Mouse (Mus musculus): ENCODE measurements around the gene Fbxl5. TPM values are rescaled to one million over a fixed set of nuclear protein-coding genes. Genes with fewer than 3 reads are reported as not detected.

The Fbxl5 gene
- total and polyA plus RNA-seq, 3 experiments = 20.9 to 45.3 (median 28.1) TPM

GRCm38 (mm10) chr5:43781977-43782930, 39.2 kb downstream of the Fbxl5 start (continued):
- TF ChIP-seq IRF4 (IDR thresholded peaks at IDR 0.05; ENCODE audit: low read depth, low read length) (no peak), MYC (IDR thresholded peaks at IDR 0.05; ENCODE audit: low read depth, low read length) (peak; percentile 76; the same call in 1 of the 2 replicates), RAD21 (IDR thresholded peaks at IDR 0.05; ENCODE audit: low read depth, low read length) (no peak), MAX (IDR thresholded peaks at IDR 0.05; ENCODE audit: low read length) (peak; percentile 68; the same call in 1 of the 2 replicates), HCFC1 (IDR thresholded peaks at IDR 0.05; ENCODE audit: low read depth, low read length) (no peak; the same call in 1 of the 2 replicates), MXI1 (IDR thresholded peaks at IDR 0.05; ENCODE audit: low read depth, low read length) (no peak; the same call in 1 of the 2 replicates), KAT2A (IDR thresholded peaks at IDR 0.05; ENCODE audit: insufficient replicate concordance, low read length) (no peak)

- Histone ChIP-seq H3K9ac (ENCODE audit: insufficient read depth, low read depth) (peak overlapping the region; percentile 89), H3K9me3 (replicated peaks; ENCODE audit: low read length) (no peaks in the 10 kb centered on the region), H3K4me2 (ENCODE audit: insufficient read depth, low read depth, poor library complexity, severe bottlenecking) (peak overlapping the region; percentile 67), H3K27ac (ENCODE audit: insufficient read depth, low read depth) (peak overlapping the region; percentile 53; the same call in 1 of the 2 replicates), H3K4me3 (replicated peaks in 1 of 3; ENCODE audit: low read depth in 2 of 3, low read length in 2 of 3, poor library complexity in 1 of 3) (peak overlapping the region; percentile 78 to 94 (median 94)), H3K79me2 (replicated peaks; ENCODE audit: control insufficient read depth, extremely low read depth, insufficient read depth, poor library complexity, severe bottlenecking) (peaks cover 29% of the 10 kb centered on the region), H3K27me3 (replicated peaks) (no peaks in the 10 kb centered on the region), H3K36me3 (replicated peaks in 1 of 2; ENCODE audit: control insufficient read depth in 1 of 2, insufficient read depth in 1 of 2, low read length in 1 of 2) (peaks cover 0 to 4% of the 10 kb centered on the region in 2 experiments), H3K4me1 (ENCODE audit: control insufficient read depth in 1 of 2, insufficient read depth in 2 of 2) (peaks cover 0 to 41% of the 10 kb centered on the region in 2 experiments; a peak in 2 of 4 replicates)
- dilution Hi-C loops (cut with MboI; ENCODE audit: extremely low pct_ligation_motif_present, extremely low pct_unique_long_range_greater_than_20kb, low sequenced_read_pairs) (no loop called here), in situ Hi-C loops (cut with MboI; ENCODE audit: low pct_ligation_motif_present, low pct_unique_long_range_greater_than_20kb, low sequenced_read_pairs) (no loop called here)
- DNase-seq (ENCODE audit: extremely low read depth) = peak; percentile 23
- TF ChIP-seq CHD1 (IDR thresholded peaks at IDR 0.05; ENCODE audit: low read depth, low read length) (peak; percentile 77; the same call in 1 of the 2 replicates), UBTF (IDR thresholded peaks at IDR 0.05; ENCODE audit: low read depth, low read length) (peak; percentile 73), SIN3A (IDR thresholded peaks at IDR 0.05; ENCODE audit: low read length) (peak; percentile 63; the same call in 1 of the 2 replicates), MAX (IDR thresholded peaks at IDR 0.05; ENCODE audit: low read length) (0 out of 2 replicates have a peak, but pooled peaks have one; percentile 9), MXI1 (IDR thresholded peaks at IDR 0.05; ENCODE audit: low read depth, low read length) (no peak), EP300 (IDR thresholded peaks at IDR 0.05; ENCODE audit: low read length) (no peak)
Measured at GRCm38 (mm10) chr5:43781423-43781976, 39.9 kb downstream of the Fbxl5 start.

- Histone ChIP-seq H3K9me3 (replicated peaks; ENCODE audit: low read length) (no peaks in the 10 kb centered on the region), H3K79me2 (replicated peaks; ENCODE audit: control insufficient read depth, extremely low read depth, insufficient read depth, poor library complexity, severe bottlenecking) (peaks cover 35% of the 10 kb centered on the region), H3K4me3 (replicated peaks in 1 of 3; ENCODE audit: low read depth in 2 of 3, low read length in 2 of 3, poor library complexity in 1 of 3) (no peak overlapping the region), H3K36me3 (replicated peaks in 1 of 2; ENCODE audit: control insufficient read depth in 1 of 2, insufficient read depth in 1 of 2, low read length in 1 of 2) (peaks cover 0 to 4% of the 10 kb centered on the region in 2 experiments), H3K4me1 (ENCODE audit: control insufficient read depth in 1 of 2, insufficient read depth in 2 of 2) (peaks cover 0 to 45% of the 10 kb centered on the region in 2 experiments; a peak in 2 of 4 replicates), H3K27me3 (replicated peaks) (no peaks in the 10 kb centered on the region), H3K4me2 (ENCODE audit: insufficient read depth, low read depth, poor library complexity, severe bottlenecking) (no peak overlapping the region), H3K27ac (ENCODE audit: insufficient read depth, low read depth) (no peak overlapping the region), H3K9ac (ENCODE audit: insufficient read depth, low read depth) (no peak overlapping the region)
- no peak for TF ChIP-seq ZC3H11A (IDR thresholded peaks at IDR 0.05; ENCODE audit: low read depth, low read length)
- DNase-seq (ENCODE audit: extremely low read depth) = no peak
- in situ Hi-C loops (cut with MboI; ENCODE audit: low pct_ligation_motif_present, low pct_unique_long_range_greater_than_20kb, low sequenced_read_pairs) (no loop called here), dilution Hi-C loops (cut with MboI; ENCODE audit: extremely low pct_ligation_motif_present, extremely low pct_unique_long_range_greater_than_20kb, low sequenced_read_pairs) (no loop called here)
Measured at GRCm38 (mm10) chr5:43778583-43778982, 42.9 kb downstream of the Fbxl5 start.

Measured in CH12.LX (cell line).